Mouse (Mus musculus) kidney, adult 8-10 months (tissue): ENCODE data around the gene Plpp2.

Experiments used
- DNase-seq, 2 experiments: peaks; one replicate each; pipeline ENCODE4 v3.0.0; 2022

Plpp2 gene

GRCm38 (mm10) chr10:79548971-79549723 lies 15.6 kb upstream of the Plpp2 start:
- no peak for DNase-seq

DNA sequence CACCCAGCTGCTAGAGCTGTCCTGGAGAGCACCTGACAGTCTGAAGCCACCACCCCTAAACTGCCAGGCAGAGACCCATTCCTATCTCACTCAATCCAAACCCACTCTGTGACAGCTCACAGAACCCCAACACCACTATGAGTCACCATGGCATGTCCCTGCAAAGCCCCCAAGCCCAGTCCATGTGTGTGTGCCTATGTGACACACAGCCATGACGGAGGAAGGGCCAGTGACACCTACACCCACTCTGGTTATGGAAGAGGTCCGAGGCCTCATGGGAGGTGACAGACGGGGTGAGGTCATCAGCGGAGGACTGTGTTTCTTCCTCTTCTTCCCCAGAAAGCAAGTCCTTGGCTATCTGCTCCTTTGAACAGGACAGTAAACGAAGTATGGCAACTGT lies 14.9 kb upstream of the Plpp2 start:
- DNase-seq, result no peak

GRCm38 (mm10) chr10:79547148-79547675 lies 13.6 kb upstream of the Plpp2 start:
- DNase-seq, result no peak

- DNase-seq, result no peak
Observed at GRCm38 (mm10) chr10:79546483-79546882, 12.9 kb upstream of the Plpp2 start.

GRCm38 (mm10) chr10:79545891-79546290 lies 12.3 kb upstream of the Plpp2 start:
- DNase-seq, result no peak

GRCm38 (mm10) chr10:79544631-79545030 lies 11.0 kb upstream of the Plpp2 start:
- DNase-seq, result no peak

GRCm38 (mm10) chr10:79543884-79544597 lies 10.4 kb upstream of the Plpp2 start:
- no peak for DNase-seq

DNA sequence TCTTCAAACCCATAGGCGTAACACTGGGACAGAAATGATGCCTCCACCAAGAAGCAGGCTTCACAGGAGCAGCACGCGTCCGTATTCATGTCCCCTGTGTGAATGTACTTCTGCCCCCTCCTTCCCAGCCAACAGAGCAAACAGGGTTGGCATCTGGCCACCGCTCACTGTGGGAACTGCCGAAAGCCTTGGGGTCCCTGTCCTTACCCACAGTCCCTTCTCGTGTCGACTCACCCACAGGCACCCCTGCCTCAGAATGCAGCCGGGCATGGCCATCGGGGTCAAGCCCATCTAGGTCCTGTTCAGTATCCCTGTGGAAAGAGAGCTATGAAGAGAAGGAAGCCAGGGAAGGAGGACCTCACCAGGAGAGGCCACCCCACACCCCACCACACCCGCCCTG lies 8.6 kb upstream of the Plpp2 start:
- DNase-seq, result no peak

- DNase-seq, result peak; percentile 49 to 50
Observed at GRCm38 (mm10) chr10:79541522-79541921, 7.9 kb upstream of the Plpp2 start.

DNA sequence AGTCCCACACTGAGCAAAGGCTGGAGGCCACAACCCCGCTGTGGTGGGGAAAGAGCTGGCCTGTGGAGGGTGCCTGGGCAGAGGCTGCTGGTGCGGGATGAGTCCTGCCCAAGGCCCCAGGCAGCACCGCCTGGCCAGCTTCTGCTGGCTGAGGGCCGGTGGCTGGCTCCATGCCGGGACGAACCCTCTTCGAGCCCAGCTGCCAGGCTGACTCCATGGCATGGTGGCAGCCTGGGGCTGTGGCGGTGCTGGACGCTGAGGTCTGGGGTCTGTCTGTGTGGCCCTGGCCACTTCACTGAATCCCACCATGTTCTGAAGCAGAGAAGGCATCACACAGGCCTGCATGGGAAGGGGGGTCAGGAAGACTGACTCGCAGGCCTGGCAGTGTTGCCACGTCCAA lies 7.2 kb upstream of the Plpp2 start:
- no peak for DNase-seq

- DNase-seq, result no peak
Observed at GRCm38 (mm10) chr10:79539701-79540495, 6.3 kb upstream of the Plpp2 start.

DNA sequence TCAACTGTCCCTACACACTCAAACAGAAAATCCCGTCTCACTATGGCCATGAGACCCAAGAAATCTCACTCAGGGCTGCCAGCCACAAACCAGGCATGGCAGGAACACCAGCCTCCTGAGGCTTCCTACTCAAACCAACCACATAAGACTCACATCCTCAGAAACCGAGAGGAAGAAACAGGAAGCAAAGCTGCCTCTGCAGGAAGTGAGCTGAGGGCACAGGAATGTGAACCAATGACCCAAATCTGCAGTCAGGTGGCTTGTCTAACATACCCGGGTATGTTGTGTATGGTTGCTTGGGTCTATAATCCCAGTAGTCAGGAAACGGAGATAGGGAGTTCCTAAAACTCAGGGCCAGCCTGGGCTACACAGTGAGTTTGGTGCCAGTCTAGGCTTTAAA lies 5.3 kb upstream of the Plpp2 start:
- no peak for DNase-seq

DNA sequence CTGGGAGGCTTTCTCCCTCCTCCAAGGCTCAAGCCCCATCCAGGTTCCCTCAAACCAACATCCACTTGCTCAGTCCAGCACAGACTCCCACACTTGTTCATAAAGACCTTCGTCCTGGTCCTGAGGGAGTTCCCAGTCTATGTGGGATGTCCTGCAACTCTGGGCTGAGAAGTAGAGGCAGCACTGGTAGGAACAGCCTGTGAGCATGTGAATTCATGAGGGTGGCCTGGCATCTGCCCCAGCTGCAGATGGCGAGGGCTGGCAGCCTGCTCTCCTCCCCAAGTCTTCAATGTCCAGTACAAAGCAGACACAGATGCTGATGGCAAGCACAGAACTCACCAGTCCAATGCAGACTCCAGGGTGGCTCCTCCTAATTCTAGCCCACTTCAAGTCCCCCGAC lies 4.7 kb upstream of the Plpp2 start:
- DNase-seq, result no peak

DNA sequence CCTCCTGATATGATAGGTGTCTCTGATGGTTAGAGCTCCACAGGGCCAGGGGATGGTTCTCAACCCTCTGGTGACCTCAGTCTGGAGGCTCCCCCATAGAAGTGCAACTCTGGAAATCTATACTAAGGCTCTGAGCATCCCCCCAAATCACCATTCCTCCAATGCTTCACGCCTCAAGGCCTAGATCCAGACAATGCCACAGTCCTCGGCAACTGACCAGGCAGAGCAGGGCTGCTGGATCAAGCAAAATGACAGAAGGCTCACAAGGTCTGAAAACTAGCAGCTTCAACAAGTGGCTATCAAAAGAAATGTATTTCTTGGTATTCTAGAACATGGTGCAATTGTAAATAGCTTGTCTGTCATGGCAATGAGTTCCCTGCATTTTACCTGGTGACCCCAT lies 4.2 kb upstream of the Plpp2 start:
- no peak for DNase-seq

DNA sequence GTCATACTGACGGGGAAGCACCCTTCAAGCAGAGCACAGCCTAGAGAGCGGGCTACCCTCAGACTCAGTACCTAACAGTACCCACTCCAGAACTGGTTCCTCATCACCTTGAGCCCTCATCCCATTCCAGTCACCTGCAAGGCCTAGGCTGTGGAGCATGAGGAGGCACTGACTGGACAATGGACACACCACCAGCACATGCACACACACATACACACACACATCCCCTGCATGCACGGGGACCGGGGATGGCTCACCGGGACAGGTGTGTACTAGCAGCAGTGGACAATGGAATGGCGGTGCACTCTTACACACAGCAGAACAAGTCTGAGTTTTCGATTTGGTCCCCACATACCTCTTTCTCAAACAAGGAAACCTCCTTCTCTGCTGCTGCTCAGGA lies 3.7 kb upstream of the Plpp2 start:
- no peak for DNase-seq

DNA sequence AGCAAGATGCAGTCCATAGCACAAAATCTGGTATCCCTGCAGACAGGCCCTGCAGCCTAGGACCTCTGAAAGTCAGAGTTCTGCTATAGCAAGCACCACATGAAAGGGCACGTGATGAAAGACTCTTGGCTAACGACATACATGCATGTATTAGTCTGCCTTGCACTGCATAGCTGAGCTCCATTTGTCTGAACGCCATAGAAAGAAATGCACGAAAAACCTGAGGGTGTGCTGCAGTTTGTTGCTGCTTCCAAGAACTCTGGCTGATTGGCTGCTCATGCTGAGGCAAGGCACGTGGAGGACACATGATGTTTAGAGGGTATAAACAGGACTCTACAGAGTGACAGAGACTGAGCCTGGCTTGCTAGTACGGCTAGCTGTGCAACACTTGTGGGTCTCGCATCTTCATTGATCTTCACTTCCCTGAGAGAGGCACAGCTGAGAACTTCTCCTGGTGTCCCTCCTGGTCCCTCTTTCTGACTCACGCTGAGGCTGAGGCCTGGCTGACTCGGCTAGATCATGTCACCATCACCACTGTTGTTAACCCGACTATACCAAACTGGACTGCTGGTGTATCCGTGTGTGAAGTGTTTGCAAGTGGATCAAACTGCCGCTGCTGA lies 3.0 kb upstream of the Plpp2 start:
- no peak for DNase-seq

- no peak for DNase-seq
Observed at GRCm38 (mm10) chr10:79535431-79535830, 1.8 kb upstream of the Plpp2 start.

DNA sequence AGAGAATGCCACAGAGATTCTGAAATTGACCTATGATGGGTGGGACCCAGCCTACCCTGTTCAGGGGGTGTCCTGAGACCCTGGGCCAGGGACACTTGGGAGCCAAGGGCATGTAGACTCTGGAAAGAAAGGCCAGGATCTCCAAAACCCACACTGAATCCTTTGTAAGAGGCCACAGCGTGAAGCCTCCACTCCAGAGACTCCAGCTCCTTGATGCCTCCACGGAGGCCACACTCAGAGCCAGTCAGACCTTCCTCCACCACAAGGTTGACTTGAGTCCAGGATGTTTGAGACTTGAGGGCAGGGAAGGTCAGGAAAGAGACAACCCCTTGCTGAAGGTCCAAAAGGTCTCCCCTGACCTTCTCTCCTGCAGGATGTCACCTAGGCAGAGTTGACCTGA lies 830 bp upstream of the Plpp2 start:
- DNase-seq, result no peak

GRCm38 (mm10) chr10:79532678-79533077 lies 918 bp downstream of the Plpp2 start:
- DNase-seq, result peak in 1 of 2 experiments; percentile 22

DNA sequence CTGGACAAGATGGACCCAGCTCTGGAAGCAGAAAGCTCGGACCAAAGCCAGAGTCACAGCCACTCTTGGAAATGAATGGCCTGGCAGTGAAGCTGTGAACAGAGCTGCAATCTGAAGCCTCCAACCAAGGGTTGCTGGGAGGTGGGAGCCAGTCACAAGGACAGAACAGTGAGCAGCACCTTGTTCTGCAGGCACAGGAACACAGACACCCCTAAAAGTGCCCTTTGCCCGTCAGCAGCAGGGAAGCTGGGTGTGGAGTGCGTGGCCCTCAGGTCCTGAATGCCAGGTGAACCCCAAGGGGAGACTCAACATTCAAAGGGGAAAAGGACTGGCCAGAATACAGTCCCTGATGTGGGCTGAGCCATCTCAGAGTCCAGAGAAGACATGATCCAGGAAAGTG lies 2.0 kb downstream of the Plpp2 start:
- DNase-seq, result no peak

DNA sequence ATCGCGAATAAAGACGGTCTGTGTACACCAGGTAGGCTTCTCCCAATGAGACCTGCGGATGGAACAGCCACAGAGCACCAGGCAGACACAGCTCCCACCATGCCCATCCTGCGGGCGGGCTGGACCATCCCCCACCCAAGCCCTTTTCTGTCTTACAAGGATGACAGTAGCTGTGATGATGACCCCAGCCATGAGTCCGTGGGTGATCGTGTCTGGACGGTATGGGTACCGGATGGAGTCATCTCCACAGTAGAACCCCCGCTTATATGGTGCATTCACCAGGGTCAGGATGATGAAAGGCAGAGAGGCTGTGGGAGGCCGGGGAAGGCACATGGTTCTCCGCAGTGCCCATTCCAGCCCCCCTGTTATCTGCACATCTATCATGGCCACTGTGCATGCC lies 2.9 kb downstream of the Plpp2 start:
- no peak for DNase-seq

GRCm38 (mm10) chr10:79530241-79530640 lies 3.4 kb downstream of the Plpp2 start:
- no peak for DNase-seq

GRCm38 (mm10) chr10:79528081-79528480 lies 5.5 kb downstream of the Plpp2 start:
- no peak for DNase-seq
